13 mouse cellular contexts compared by ENCODE assay signal in genomic region chr16:57268058-57268841, GRCm38 (mm10). TPM values are rescaled to one million over a fixed set of nuclear protein-coding genes. Genes with fewer than 3 reads are reported as not detected.
DNase-seq lines count a peak whose midpoint lies in the region; ATAC-seq lines count a peak whose summit lies in the region.
"Had no signal": no experiment of that assay in that cellular context is flagged by ENCODE, and none has a peak within 500 bp of the region (broad histone marks: within the 10 kb centered on the region; RNA-seq: fewer than 3 reads in every experiment).

No protein-coding gene starts in this region.

- ATAC-seq in hindbrain, embryonic 16.5 days = 0 out of 2 replicates have a peak, but pooled peaks have one; percentile 40
- no peak for ATAC-seq in hindbrain, embryonic 14.5 days (ENCODE audit: low FRiP score)
- ATAC-seq in frontal cortex, adult (ENCODE audit: low TSS enrichment) = peak; percentile 98
- ATAC-seq in limb, embryonic 15.5 days (ENCODE audit: insufficient number of reproducible peaks, low FRiP score, low TSS enrichment, low read depth) = no peak

- H3K9ac ChIP-seq in hindbrain, embryonic 16.5 days (ENCODE audit: low read depth, low read length) = no peak overlapping the region
- H3K9ac ChIP-seq in hindbrain, embryonic 14.5 days = no peak overlapping the region
- H3K9ac ChIP-seq in limb, embryonic 15.5 days = no peak overlapping the region
- H3K9ac ChIP-seq: hindbrain, embryonic 15.5 days had no signal

- no peak overlapping the region for H3K4me2 ChIP-seq in hindbrain, embryonic 16.5 days (ENCODE audit: low read length)
- no peak overlapping the region for H3K4me2 ChIP-seq in hindbrain, embryonic 14.5 days (replicated peaks)
- no peak overlapping the region for H3K4me2 ChIP-seq in limb, embryonic 15.5 days
- H3K4me2 ChIP-seq: hindbrain, embryonic 15.5 days had no signal

- H3K36me3 ChIP-seq in hindbrain, embryonic 16.5 days (ENCODE audit: control insufficient read depth, insufficient read depth, low read length) = no peaks in the 10 kb centered on the region
- H3K36me3 ChIP-seq in hindbrain, embryonic 14.5 days (replicated peaks; ENCODE audit: control insufficient read depth, insufficient read depth) = no peaks in the 10 kb centered on the region
- no peaks in the 10 kb centered on the region for H3K36me3 ChIP-seq in limb, embryonic 15.5 days
- H3K36me3 ChIP-seq: hindbrain, embryonic 15.5 days had no signal

- no peaks in the 10 kb centered on the region for H3K4me1 ChIP-seq in hindbrain, embryonic 16.5 days (ENCODE audit: control insufficient read depth, insufficient read depth, low read depth, low read length)
- H3K4me1 ChIP-seq in hindbrain, embryonic 14.5 days (replicated peaks; ENCODE audit: control insufficient read depth, insufficient read depth, low read length) = no peaks in the 10 kb centered on the region
- 0 out of 2 replicates have a peak, but pooled peaks cover 8% of the 10 kb centered on the region for H3K4me1 ChIP-seq in limb, embryonic 15.5 days
- H3K4me1 ChIP-seq: hindbrain, embryonic 15.5 days had no signal

- H3K27me3 ChIP-seq in hindbrain, embryonic 16.5 days (replicated peaks; ENCODE audit: control insufficient read depth, insufficient read depth, low read length) = no peaks in the 10 kb centered on the region
- H3K27me3 ChIP-seq in hindbrain, embryonic 14.5 days (ENCODE audit: control insufficient read depth, insufficient read depth, low read length) = no peaks in the 10 kb centered on the region
- no peaks in the 10 kb centered on the region for H3K27me3 ChIP-seq in limb, embryonic 15.5 days
- H3K27me3 ChIP-seq: hindbrain, embryonic 15.5 days had no signal

- 87% methylated on average over 14 of the region's 14 CpGs for WGBS in hindbrain, embryonic 16.5 days
- 88% methylated on average over 14 of the region's 14 CpGs for WGBS in hindbrain, embryonic 14.5 days
- 73% methylated on average over 14 of the region's 14 CpGs for WGBS in limb, embryonic 15.5 days

- H3K4me3 ChIP-seq in hindbrain, embryonic 16.5 days (ENCODE audit: low read length) = no peak overlapping the region
- no peak overlapping the region for H3K4me3 ChIP-seq in hindbrain, embryonic 14.5 days (replicated peaks; ENCODE audit: low read length)
- H3K4me3 ChIP-seq in limb, embryonic 15.5 days = no peak overlapping the region
- H3K4me3 ChIP-seq: hindbrain, embryonic 15.5 days had no signal

- no peak for DNase-seq in hindbrain, embryonic 14.5 days (ENCODE audit: low spot score)
- DNase-seq in layer of hippocampus, adult 9-10 months (ENCODE audit: low spot score) = peak; percentile 26
- no peak for DNase-seq in Muller cell, postnatal 12 days (ENCODE audit: inconsistent ontology term)
- DNase-seq in cerebellum, adult 8-10 months = no peak
- DNase-seq in urinary bladder, postnatal 36 days (ENCODE audit: low spot score in 2 of 2) = no peak
- DNase-seq: gastrocnemius, postnatal 10 days; liver had no signal

- H3K27ac ChIP-seq in hindbrain, embryonic 16.5 days (ENCODE audit: low read depth, low read length) = no peak overlapping the region
- no peak overlapping the region for H3K27ac ChIP-seq in hindbrain, embryonic 14.5 days
- 0 out of 2 replicates have a peak overlapping the region, but pooled peaks have one; percentile 57 for H3K27ac ChIP-seq in limb, embryonic 15.5 days
- H3K27ac ChIP-seq: hindbrain, embryonic 15.5 days had no signal

- H3K9me3 ChIP-seq in hindbrain, embryonic 16.5 days (ENCODE audit: control insufficient read depth, low read length) = no peaks in the 10 kb centered on the region; the same call in 1 of the 2 replicates
- no peaks in the 10 kb centered on the region for H3K9me3 ChIP-seq in hindbrain, embryonic 14.5 days (ENCODE audit: control insufficient read depth, low read length)
- H3K9me3 ChIP-seq in limb, embryonic 15.5 days = no peaks in the 10 kb centered on the region
- H3K9me3 ChIP-seq: hindbrain, embryonic 15.5 days had no signal

RNA-seq across cellular contexts. Expression of gene Tmem30c, which starts 24.4 kb away (rescaled TPM):
- 0.31 and 0.34 TPM in 2 replicates for polyA plus RNA-seq in hindbrain, embryonic 16.5 days (2015; fragmentation: Nextera tagmentation; extraction: Ambion mirVana)
- 0.17 and 0.43 TPM in 2 replicates for polyA plus RNA-seq in hindbrain, embryonic 14.5 days (2014; fragmentation: Nextera tagmentation; extraction: Ambion mirVana)
- polyA plus RNA-seq in limb, embryonic 15.5 days (2015; fragmentation: Nextera tagmentation; extraction: Ambion mirVana) = not detected in 2 replicates
- polyA plus RNA-seq: neural tube, embryonic 11.5 days; small intestine, adult 2 months had no signal

RNA-seq across cellular contexts. Expression of gene Tbc1d23, which starts 36.9 kb away (rescaled TPM):
- 30.2 and 34.3 TPM in 2 replicates for polyA plus RNA-seq in hindbrain, embryonic 16.5 days (2015; fragmentation: Nextera tagmentation; extraction: Ambion mirVana)
- polyA plus RNA-seq in hindbrain, embryonic 14.5 days (2014; fragmentation: Nextera tagmentation; extraction: Ambion mirVana) = 39.8 and 41.4 TPM in 2 replicates
- 34.6 and 36.3 TPM in 2 replicates for polyA plus RNA-seq in limb, embryonic 15.5 days (2015; fragmentation: Nextera tagmentation; extraction: Ambion mirVana)

Comparison
In these comparisons a context has a peak if more than half of its experiments do, and no peak if none do; other contexts are left out.
1. ATAC-seq: peak in hindbrain, embryonic 16.5 days (single experiment) and frontal cortex, adult (single experiment); none in hindbrain, embryonic 14.5 days (single experiment) and limb, embryonic 15.5 days (single experiment).